Mouse (Mus musculus): ENCODE results near the gene Olfr1122.
"Not testable (repeated sequence)": the region's sequence is repeated elsewhere in the genome, so short reads cannot be mapped to it uniquely, and the experiment has no call there.

Olfr1122 gene

DNA sequence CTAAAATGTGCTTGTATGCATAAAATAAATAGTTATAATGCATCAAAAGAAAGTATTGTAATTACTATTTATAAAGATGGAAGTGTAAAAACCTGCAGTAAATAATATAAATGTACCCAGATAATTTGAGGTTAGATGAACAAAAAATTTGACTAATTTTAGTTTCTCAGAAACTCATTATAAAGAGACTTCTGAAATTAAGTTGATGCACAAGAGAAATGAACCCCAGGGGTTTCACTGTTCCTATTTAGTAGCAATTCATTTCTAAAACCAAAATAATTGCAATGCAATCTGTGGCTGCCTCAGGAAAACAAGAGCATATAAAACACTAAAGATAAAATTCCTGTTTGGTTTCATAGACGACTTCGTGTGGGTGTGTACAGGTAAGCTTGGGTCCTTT, at the start of gene Olfr1122:
Olfr1122 (plus strand) TSS at position 301 of the 400 bp plus-strand sequence.
- no peak for DNase-seq (ENCODE audit: low read depth)

GRCm38 (mm10) chr2:87354515-87354914, 31.1 kb upstream of the Olfr1122 start, which contains the start of gene Olfr1120:
Gene Olfr1120 (plus strand): TSS chr2:87354815.
- no peak for DNase-seq (ENCODE audit: low read depth)

- not testable (repeated sequence) for DNase-seq (ENCODE audit: low read depth)
These were observed 25.5 kb upstream of the Olfr1122 start for GRCm38 (mm10) chr2:87360121-87360520.

GRCm38 (mm10) chr2:87369595-87369994, 16.1 kb upstream of the Olfr1122 start, which contains the start of gene Olfr1121:
Gene Olfr1121 (plus strand): TSS chr2:87369895.
- DNase-seq (ENCODE audit: low read depth): no peak

DNA sequence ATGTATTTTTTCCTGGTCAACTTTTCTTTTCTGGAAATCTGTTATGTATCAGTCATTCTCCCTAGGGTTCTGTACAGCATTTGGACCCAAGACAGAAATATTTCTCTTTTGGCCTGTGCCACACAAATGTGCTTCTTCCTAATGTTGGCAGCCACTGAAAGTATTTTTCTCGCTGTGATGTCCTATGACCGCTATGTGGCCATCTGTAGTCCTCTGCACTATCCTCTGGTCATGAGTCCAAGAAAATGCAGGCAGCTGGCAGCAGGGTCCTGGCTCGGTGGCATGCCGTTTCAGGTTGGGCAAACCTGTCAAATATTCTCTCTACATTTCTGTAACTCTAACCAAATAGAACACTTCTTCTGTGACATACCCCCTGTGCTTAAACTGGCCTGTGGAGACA, 13.9 kb upstream of the Olfr1122 start:
- no peak for DNase-seq (ENCODE audit: low read depth)

DNA sequence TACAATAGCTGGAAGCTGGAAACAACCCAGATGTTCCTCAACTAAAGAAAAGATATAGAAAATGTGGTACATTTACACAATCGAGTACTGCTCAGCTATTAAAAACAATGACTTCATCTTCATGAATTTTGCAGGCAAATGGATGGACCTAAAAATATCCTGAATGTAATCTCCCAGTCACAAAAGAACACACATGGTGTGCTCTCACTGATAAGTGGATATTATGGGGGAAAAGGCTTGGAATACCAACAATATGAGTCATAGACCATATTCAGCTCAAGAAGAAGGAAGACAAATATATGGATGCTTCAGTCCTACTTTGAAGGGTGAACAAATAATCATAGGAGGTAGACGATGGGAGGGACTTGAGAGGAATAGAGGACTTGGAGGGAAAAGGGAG, 1.7 kb upstream of the Olfr1122 start:
- DNase-seq (ENCODE audit: low read depth): no peak

- DNase-seq (ENCODE audit: low read depth): not testable (repeated sequence)
These were observed 8.0 kb downstream of the Olfr1122 start for GRCm38 (mm10) chr2:87393605-87394004.

DNA sequence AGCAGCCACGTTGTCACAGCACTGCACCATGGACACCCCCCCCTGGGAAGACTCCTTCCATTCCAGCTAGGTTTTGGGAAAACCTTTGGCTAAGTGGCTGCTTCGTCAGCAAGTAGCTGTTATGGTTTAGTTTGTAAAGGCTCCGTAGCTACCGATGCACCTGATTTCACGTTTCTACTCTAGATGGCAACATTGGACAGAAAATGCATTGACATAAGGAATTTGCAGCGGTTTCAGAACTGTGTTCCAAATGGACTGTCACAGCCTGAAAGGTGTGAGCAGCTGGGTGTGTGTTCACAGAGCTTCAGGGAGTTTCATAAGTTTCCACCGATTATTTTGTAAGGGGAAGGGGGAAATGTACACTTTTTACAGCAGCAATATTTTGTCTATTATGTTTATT, 9.0 kb downstream of the Olfr1122 start:
- DNase-seq (ENCODE audit: low read depth): not testable (repeated sequence)

DNA sequence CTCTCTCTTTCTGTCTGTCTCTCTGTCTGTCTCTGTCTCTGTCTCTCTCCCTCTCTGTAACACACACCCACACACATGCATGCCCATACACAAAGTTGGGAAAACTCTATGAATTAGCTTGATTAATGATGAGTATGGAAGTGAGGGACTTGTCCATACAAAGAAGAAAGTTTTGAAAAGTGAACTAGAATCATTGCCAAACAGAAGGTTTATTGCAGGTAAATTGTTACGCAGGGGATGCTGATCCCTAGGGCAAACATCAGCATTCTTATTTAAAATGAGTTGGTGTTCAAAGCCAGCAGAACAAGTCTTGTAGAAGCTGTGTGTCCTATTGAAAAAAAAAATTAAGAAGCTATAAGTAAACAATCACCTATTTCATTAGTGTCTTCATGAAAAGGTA, 30.7 kb downstream of the Olfr1122 start, which contains the start of gene Olfr1123:
Olfr1123 (plus strand) TSS at position 301 of the 400 bp plus-strand sequence.
- no peak for DNase-seq (ENCODE audit: low read depth)

DNA sequence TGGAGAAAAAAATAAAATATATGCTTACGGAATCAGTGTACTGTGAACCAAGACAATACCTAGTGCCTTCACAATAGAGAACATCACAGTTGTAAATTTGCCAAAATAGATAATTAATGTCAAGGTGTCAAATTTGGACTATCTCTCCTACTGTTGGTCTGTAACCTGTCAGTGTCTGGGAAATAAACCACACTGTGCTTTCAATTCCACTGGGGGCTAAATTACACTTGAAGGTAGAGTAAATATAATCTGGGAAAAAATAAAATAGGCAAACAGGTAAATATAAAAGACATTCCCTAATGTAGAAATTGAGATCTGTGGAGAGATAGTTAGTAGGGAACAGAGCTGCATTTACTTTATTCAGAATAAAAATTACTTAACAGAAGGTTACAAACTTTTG, 44.3 kb downstream of the Olfr1122 start, which contains the start of gene Olfr1124:
Olfr1124 (plus strand) TSS at position 301 of the 400 bp plus-strand sequence.
- no peak for DNase-seq (ENCODE audit: low read depth)

- no peak for DNase-seq (ENCODE audit: low read depth)
These were observed 52.1 kb downstream of the Olfr1122 start for GRCm38 (mm10) chr2:87437731-87438130.
